Mouse (Mus musculus) forebrain, postnatal 0 days (tissue): ENCODE measurements at regions not wholly inside any gene's neighbourhood (a gene's known extent, or its start where the extent isn't known, plus 50 kb on each side); places are given as distances from the start of the nearest gene placed in this dataset.

Experiments used
- ATAC-seq: fragments of 200-750 bp; cut with Nextera tagmentation; 2 replicates; pipeline ENCODE4 v1.8.0; 2017; ENCODE audit warnings: mild to moderate bottlenecking, moderate library complexity
- DNase-seq: peaks from one replicate; pipeline ENCODE4 v3.0.0-alpha.2; 2015
- H3K27ac ChIP-seq: fragments of 300-500 bp; sonication (generic); 2 replicates; pipeline ENCODE4 v1.5.1; 2014; ENCODE audit warnings: low read depth, mild to moderate bottlenecking, antibody characterized with exemption, low read length, moderate library complexity, mixed read lengths
- H3K27me3 ChIP-seq: fragments of 300-500 bp; sonication (generic); 2 replicates; pipeline ENCODE4 v1.6.1; 2014; ENCODE audit warnings: mild to moderate bottlenecking, low read length, mixed read lengths; ENCODE audit not compliant: insufficient read depth
- H3K36me3 ChIP-seq: fragments of 300-500 bp; sonication (generic); 2 replicates; pipeline ENCODE4 v1.6.1; 2014; ENCODE audit warnings: mild to moderate bottlenecking, moderate library complexity; ENCODE audit not compliant: insufficient read depth
- H3K4me1 ChIP-seq: fragments of 300-500 bp; sonication (generic); 2 replicates; pipeline ENCODE4 v1.6.1; 2014; ENCODE audit warnings: antibody characterized with exemption; ENCODE audit not compliant: insufficient read depth
- H3K4me2 ChIP-seq: fragments of 300-500 bp; sonication (generic); 2 replicates; pipeline ENCODE4 v1.6.1; 2014; ENCODE audit warnings: low read depth, mild to moderate bottlenecking, moderate library complexity
- H3K4me3 ChIP-seq: fragments of 300-500 bp; sonication (generic); 2 replicates; pipeline ENCODE4 v1.5.1; 2014; ENCODE audit warnings: low read depth, low read length, mixed read lengths
- H3K9ac ChIP-seq: fragments of 300-500 bp; sonication (generic); 2 replicates; pipeline ENCODE4 v1.6.1; 2014; ENCODE audit warnings: mild to moderate bottlenecking
- H3K9me3 ChIP-seq: fragments of 300-500 bp; sonication (generic); 2 replicates; pipeline ENCODE4 v1.6.1; 2016; ENCODE audit warnings: low read length
- CTCF ChIP-seq: sonication (generic); IDR thresholded peaks from 2 replicates; pipeline ENCODE4 v1.5.1; 2016; ENCODE audit warnings: antibody characterized with exemption, control low read depth, low read depth
- WGBS: fragments of 180-500 bp; shearing (Covaris S2); extraction: QIAGEN DNeasy Blood & Tissue Kit; methylation state at CpG from one replicate; pipeline ENCODE4 v1.1.7; 2014; 5-methylcytosine and 5-hydroxymethylcytosine counted together

GRCm38 (mm10) chr5:57396376-57396775, 321.4 kb upstream of the Pcdh7 start:
- no peak overlapping the region for H3K4me2 ChIP-seq
- no peaks in the 10 kb centered on the region for H3K27me3 ChIP-seq
- no peaks in the 10 kb centered on the region for H3K4me1 ChIP-seq
- DNase-seq (no peak), ATAC-seq (no peak)
- no peaks in the 10 kb centered on the region for H3K9me3 ChIP-seq
- no peaks in the 10 kb centered on the region for H3K36me3 ChIP-seq
- WGBS, result 64% methylated on average over 1 of the region's 1 CpGs
- H3K4me3 ChIP-seq, result no peak overlapping the region
- no peak overlapping the region for H3K9ac ChIP-seq
- no peak overlapping the region for H3K27ac ChIP-seq
- no peak for TF ChIP-seq CTCF

- ATAC-seq (no peak), DNase-seq (no peak)
- Histone ChIP-seq H3K4me1 (no peaks in the 10 kb centered on the region), H3K27ac (no peak overlapping the region), H3K9ac (no peak overlapping the region), H3K9me3 (no peaks in the 10 kb centered on the region), H3K4me3 (no peak overlapping the region), H3K4me2 (no peak overlapping the region), H3K27me3 (no peaks in the 10 kb centered on the region), H3K36me3 (no peaks in the 10 kb centered on the region)
- WGBS, result 27% methylated on average over 2 of the region's 2 CpGs
- TF ChIP-seq CTCF, result no peak
These were observed 299.6 kb upstream of the Pcdh7 start for GRCm38 (mm10) chr5:57418216-57418615.

GRCm38 (mm10) chr5:57451050-57451449, 266.7 kb upstream of the Pcdh7 start:
- H3K4me1 ChIP-seq, result no peaks in the 10 kb centered on the region
- no peaks in the 10 kb centered on the region for H3K36me3 ChIP-seq
- H3K9me3 ChIP-seq, result no peaks in the 10 kb centered on the region
- H3K27me3 ChIP-seq, result no peaks in the 10 kb centered on the region
- WGBS, result 86% methylated on average over 3 of the region's 3 CpGs
- no peak overlapping the region for H3K27ac ChIP-seq
- DNase-seq, result no peak
- no peak overlapping the region for H3K4me3 ChIP-seq
- H3K9ac ChIP-seq, result no peak overlapping the region
- TF ChIP-seq CTCF, result no peak
- H3K4me2 ChIP-seq, result no peak overlapping the region
- no peak for ATAC-seq

- Histone ChIP-seq H3K9me3 (no peaks in the 10 kb centered on the region), H3K27me3 (no peaks in the 10 kb centered on the region), H3K4me2 (no peak overlapping the region), H3K9ac (no peak overlapping the region), H3K27ac (no peak overlapping the region), H3K4me3 (no peak overlapping the region), H3K4me1 (no peaks in the 10 kb centered on the region), H3K36me3 (no peaks in the 10 kb centered on the region)
- no peak for ATAC-seq
- whole genome bisulfite sequencing, result 87% methylated on average over 2 of the region's 2 CpGs
- no peak for TF ChIP-seq CTCF
- DNase-seq, result no peak
These were observed 266.3 kb upstream of the Pcdh7 start for GRCm38 (mm10) chr5:57451504-57451903.

GRCm38 (mm10) chr5:57474978-57475377, 242.8 kb upstream of the Pcdh7 start:
- Histone ChIP-seq H3K36me3 (no peaks in the 10 kb centered on the region), H3K9me3 (no peaks in the 10 kb centered on the region), H3K9ac (no peak overlapping the region), H3K27me3 (no peaks in the 10 kb centered on the region), H3K4me3 (no peak overlapping the region), H3K4me2 (no peak overlapping the region), H3K4me1 (no peaks in the 10 kb centered on the region), H3K27ac (no peak overlapping the region)
- peak; percentile 9 for DNase-seq
- WGBS, result 5% methylated on average over 3 of the region's 3 CpGs
- TF ChIP-seq CTCF, result no peak
- peak; percentile 67; the same call in 1 of the 2 replicates for ATAC-seq

GRCm38 (mm10) chr5:57477860-57478259, 239.9 kb upstream of the Pcdh7 start:
- ATAC-seq, result no peak
- TF ChIP-seq CTCF, result no peak
- no peak overlapping the region for H3K4me2 ChIP-seq
- no peaks in the 10 kb centered on the region for H3K9me3 ChIP-seq
- no peaks in the 10 kb centered on the region for H3K36me3 ChIP-seq
- no peak for DNase-seq
- H3K9ac ChIP-seq, result no peak overlapping the region
- no peaks in the 10 kb centered on the region for H3K4me1 ChIP-seq
- H3K27ac ChIP-seq, result no peak overlapping the region
- no peak overlapping the region for H3K4me3 ChIP-seq
- no peaks in the 10 kb centered on the region for H3K27me3 ChIP-seq
